Mouse (Mus musculus): Measurements from ENCODE around the gene Lrrc74a. TPM values are rescaled to one million over a fixed set of nuclear protein-coding genes. Genes with fewer than 3 reads are reported as not detected.

Gene Lrrc74a
- total and polyA plus RNA-seq, 3 experiments = not detected

- no peaks in the 10 kb centered on the region for H3K9me3 ChIP-seq (replicated peaks; ENCODE audit: low read length)
- H3K4me3 ChIP-seq (replicated peaks in 1 of 3; ENCODE audit: low read depth in 2 of 3, low read length in 2 of 3, poor library complexity in 1 of 3) = no peak overlapping the region
- H3K27me3 ChIP-seq (replicated peaks) = no peaks in the 10 kb centered on the region
- H3K4me1 ChIP-seq (ENCODE audit: control insufficient read depth in 1 of 2, insufficient read depth in 2 of 2) = peaks cover 29 to 75% of the 10 kb centered on the region in 2 experiments
- in situ Hi-C loops (cut with MboI; ENCODE audit: low pct_ligation_motif_present, low pct_unique_long_range_greater_than_20kb, low sequenced_read_pairs) = no loop called here
- H3K4me2 ChIP-seq (ENCODE audit: insufficient read depth, low read depth, poor library complexity, severe bottlenecking) = no peak overlapping the region; the same call in 1 of the 2 replicates
- H3K36me3 ChIP-seq (replicated peaks in 1 of 2; ENCODE audit: control insufficient read depth in 1 of 2, insufficient read depth in 1 of 2, low read length in 1 of 2) = peaks cover 0 to 6% of the 10 kb centered on the region in 2 experiments
- H3K9ac ChIP-seq (ENCODE audit: insufficient read depth, low read depth) = no peak overlapping the region
- dilution Hi-C loops (cut with MboI; ENCODE audit: extremely low pct_ligation_motif_present, extremely low pct_unique_long_range_greater_than_20kb, low sequenced_read_pairs) = no loop called here
- TF ChIP-seq ETS1 (conservative IDR thresholded peaks at IDR 0.05; ENCODE audit: low read depth, low read length) (peak; percentile 75), TCF12 (IDR thresholded peaks at IDR 0.05; ENCODE audit: low read depth, low read length) (peak; percentile 56; the same call in 1 of the 2 replicates), KAT2A (IDR thresholded peaks at IDR 0.05; ENCODE audit: insufficient replicate concordance, low read length) (0 out of 2 replicates have a peak, but pooled peaks have one; percentile 7), CHD1 (IDR thresholded peaks at IDR 0.05; ENCODE audit: low read depth, low read length) (no peak), BHLHE40 (IDR thresholded peaks at IDR 0.05; ENCODE audit: low read depth, low read length) (peak; percentile 36; the same call in 1 of the 2 replicates), SMC3 (IDR thresholded peaks at IDR 0.05; ENCODE audit: low read depth, low read length) (peak; percentile 5; the same call in 1 of the 2 replicates), MEF2A (IDR thresholded peaks at IDR 0.05; ENCODE audit: borderline replicate concordance, low read depth, low read length) (peak; percentile 46; the same call in 1 of the 2 replicates), USF2 (conservative IDR thresholded peaks at IDR 0.05; ENCODE audit: low read depth, low read length) (no peak), JUN (IDR thresholded peaks at IDR 0.05; ENCODE audit: insufficient read depth, low read depth, low read length) (no peak), PAX5 (IDR thresholded peaks at IDR 0.05; ENCODE audit: low read length) (no peak), CHD2 (IDR thresholded peaks at IDR 0.05; ENCODE audit: low read length) (peak; percentile 79), ZC3H11A (IDR thresholded peaks at IDR 0.05; ENCODE audit: low read depth, low read length) (no peak)
- no peak overlapping the region for H3K27ac ChIP-seq (ENCODE audit: insufficient read depth, low read depth)
- DNase-seq (ENCODE audit: extremely low read depth) = peak; percentile 93
- no peaks in the 10 kb centered on the region for H3K79me2 ChIP-seq (replicated peaks; ENCODE audit: control insufficient read depth, extremely low read depth, insufficient read depth, poor library complexity, severe bottlenecking)
Measured at GRCm38 (mm10) chr12:86686551-86687330, 47.4 kb upstream of the Lrrc74a start.

GRCm38 (mm10) chr12:86687445-86687955 is 46.7 kb upstream of the Lrrc74a start:
- peak overlapping the region in 1 of 3 experiments; percentile 5 for H3K4me3 ChIP-seq (replicated peaks in 1 of 3; ENCODE audit: low read depth in 2 of 3, low read length in 2 of 3, poor library complexity in 1 of 3)
- peaks cover 0 to 6% of the 10 kb centered on the region in 2 experiments for H3K36me3 ChIP-seq (replicated peaks in 1 of 2; ENCODE audit: control insufficient read depth in 1 of 2, insufficient read depth in 1 of 2, low read length in 1 of 2)
- H3K9ac ChIP-seq (ENCODE audit: insufficient read depth, low read depth) = no peak overlapping the region
- H3K79me2 ChIP-seq (replicated peaks; ENCODE audit: control insufficient read depth, extremely low read depth, insufficient read depth, poor library complexity, severe bottlenecking) = no peaks in the 10 kb centered on the region
- H3K27me3 ChIP-seq (replicated peaks) = no peaks in the 10 kb centered on the region
- DNase-seq (ENCODE audit: extremely low read depth) = no peak
- TF ChIP-seq MAFK (IDR thresholded peaks at IDR 0.05; ENCODE audit: insufficient replicate concordance, low read length) = no peak
- TF ChIP-seq JUN (IDR thresholded peaks at IDR 0.05; ENCODE audit: insufficient read depth, low read depth, low read length) = no peak
- TF ChIP-seq RCOR1 (conservative IDR thresholded peaks at IDR 0.05; ENCODE audit: low read depth, low read length) = no peak
- no peak for TF ChIP-seq CTCF (conservative IDR thresholded peaks at IDR 0.05 in 1 of 2, IDR thresholded peaks at IDR 0.05 in 1 of 2; ENCODE audit: low read depth in 2 of 2, low read length in 2 of 2)
- TF ChIP-seq IRF4 (IDR thresholded peaks at IDR 0.05; ENCODE audit: low read depth, low read length) = no peak
- TF ChIP-seq MYC (IDR thresholded peaks at IDR 0.05; ENCODE audit: low read depth, low read length) = no peak
- no peak for TF ChIP-seq GABPA (IDR thresholded peaks at IDR 0.05; ENCODE audit: insufficient replicate concordance, low read depth, low read length)
- no peak for TF ChIP-seq USF2 (conservative IDR thresholded peaks at IDR 0.05; ENCODE audit: low read depth, low read length)
- TF ChIP-seq ZC3H11A (IDR thresholded peaks at IDR 0.05; ENCODE audit: low read depth, low read length) = no peak
- TF ChIP-seq UBTF (IDR thresholded peaks at IDR 0.05; ENCODE audit: low read depth, low read length) = no peak
- no peak for TF ChIP-seq POLR2AphosphoS2 (IDR thresholded peaks at IDR 0.05; ENCODE audit: low read depth, low read length)
- TF ChIP-seq BHLHE40 (IDR thresholded peaks at IDR 0.05; ENCODE audit: low read depth, low read length) = no peak
- no peak for TF ChIP-seq E2F4 (IDR thresholded peaks at IDR 0.05; ENCODE audit: insufficient replicate concordance, low read depth, low read length)
- H3K27ac ChIP-seq (ENCODE audit: insufficient read depth, low read depth) = no peak overlapping the region
- no peak overlapping the region; the same call in 1 of the 2 replicates for H3K4me2 ChIP-seq (ENCODE audit: insufficient read depth, low read depth, poor library complexity, severe bottlenecking)
- peaks cover 35 to 75% of the 10 kb centered on the region in 2 experiments for H3K4me1 ChIP-seq (ENCODE audit: control insufficient read depth in 1 of 2, insufficient read depth in 2 of 2)
- in situ Hi-C loops (cut with MboI; ENCODE audit: low pct_ligation_motif_present, low pct_unique_long_range_greater_than_20kb, low sequenced_read_pairs) = no loop called here
- H3K9me3 ChIP-seq (replicated peaks; ENCODE audit: low read length) = no peaks in the 10 kb centered on the region
- dilution Hi-C loops (cut with MboI; ENCODE audit: extremely low pct_ligation_motif_present, extremely low pct_unique_long_range_greater_than_20kb, low sequenced_read_pairs) = no loop called here

Measured in CH12.LX (cell line).